Mouse (Mus musculus) 3134 (cell line): ENCODE measurements around the gene Nmd3.

ENCODE experiments used
- DNase-seq: peaks from one replicate; pipeline ENCODE4 v3.0.0-alpha.2; 2011; ENCODE audit warnings: low spot score; ENCODE audit not compliant: insufficient read length; ENCODE audit errors: extremely low read depth

Nmd3 gene

DNA sequence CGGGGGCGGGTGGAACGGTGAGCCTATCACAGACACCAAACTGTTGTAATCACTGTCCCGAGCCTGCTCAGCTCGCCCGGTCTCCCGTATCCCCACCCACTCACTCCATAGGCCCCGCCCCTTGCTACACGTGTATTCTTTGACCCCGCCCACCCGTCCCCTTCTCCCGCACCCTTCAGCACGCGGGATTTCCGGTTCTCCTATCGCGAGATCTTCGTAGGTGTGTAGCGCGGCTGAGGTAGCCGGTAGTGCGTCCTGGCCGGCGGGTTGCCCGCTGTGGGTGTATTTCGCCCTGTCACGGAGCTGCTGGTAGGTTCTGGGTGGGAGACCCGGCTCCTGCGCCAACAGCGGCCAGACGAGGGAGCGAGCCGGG is at the start of gene Nmd3:
TSS of gene Nmd3 (plus strand) at position 172 of the 373 bp plus-strand sequence.
- DNase-seq, result peak; percentile 91

DNA sequence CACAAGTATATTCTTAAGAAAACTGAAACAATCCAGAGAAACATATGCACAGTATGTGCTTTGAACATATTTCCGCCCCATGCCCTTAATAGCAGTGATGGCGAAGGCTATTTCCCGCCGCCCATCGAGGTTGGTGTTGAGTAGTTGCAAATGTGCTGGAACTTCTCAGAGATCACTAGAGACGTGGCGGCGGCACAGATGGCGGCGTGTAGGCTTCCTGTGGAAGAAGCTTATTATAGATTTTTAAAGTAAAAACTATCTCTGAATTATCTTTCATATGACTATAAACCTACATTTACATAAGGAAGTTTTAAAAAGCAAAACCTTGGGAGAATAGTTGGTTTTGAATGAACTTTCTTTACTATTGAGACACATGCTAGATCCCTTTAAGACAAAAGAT is 48.4 kb upstream of the Nmd3 start:
- no peak for DNase-seq

DNA sequence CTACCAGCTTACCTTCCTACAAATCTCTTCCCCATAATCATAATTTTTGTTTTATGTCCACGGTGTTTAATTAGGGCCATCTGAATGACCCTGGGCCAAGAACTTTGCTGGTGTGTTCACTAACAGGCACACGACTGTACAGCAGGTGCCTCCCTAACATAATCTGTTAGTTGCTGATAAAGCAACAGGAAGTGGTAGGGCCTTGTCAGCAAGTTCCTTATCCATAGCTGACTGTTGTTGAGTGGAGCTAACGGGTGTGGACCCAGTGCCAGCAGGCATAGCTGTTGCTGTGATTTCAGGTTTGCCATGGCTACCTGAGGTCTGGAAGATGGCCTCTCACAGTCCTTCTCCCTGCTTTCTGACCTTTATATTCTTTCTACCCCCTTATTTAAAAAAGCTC is 47.6 kb upstream of the Nmd3 start:
- DNase-seq, result no peak

DNA sequence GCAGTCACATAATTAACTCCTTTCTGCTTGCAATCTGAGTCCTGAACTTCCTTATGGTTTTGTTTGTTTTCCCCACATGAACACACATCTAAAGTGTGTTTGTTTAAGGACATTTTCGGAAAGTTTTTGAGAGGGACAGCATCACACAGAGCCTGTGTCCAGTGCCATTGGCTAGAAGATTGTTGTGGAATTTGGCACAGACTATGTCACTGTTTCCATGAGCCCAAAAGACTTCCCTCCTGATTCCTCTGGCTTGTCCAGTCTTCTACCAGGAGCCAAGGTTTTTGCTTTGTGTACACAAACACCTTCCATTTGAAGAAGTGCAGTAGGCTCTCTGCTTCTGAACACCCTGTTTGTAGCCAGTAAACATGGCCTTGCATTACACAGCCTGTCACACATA is 32.0 kb upstream of the Nmd3 start:
- no peak for DNase-seq

DNA sequence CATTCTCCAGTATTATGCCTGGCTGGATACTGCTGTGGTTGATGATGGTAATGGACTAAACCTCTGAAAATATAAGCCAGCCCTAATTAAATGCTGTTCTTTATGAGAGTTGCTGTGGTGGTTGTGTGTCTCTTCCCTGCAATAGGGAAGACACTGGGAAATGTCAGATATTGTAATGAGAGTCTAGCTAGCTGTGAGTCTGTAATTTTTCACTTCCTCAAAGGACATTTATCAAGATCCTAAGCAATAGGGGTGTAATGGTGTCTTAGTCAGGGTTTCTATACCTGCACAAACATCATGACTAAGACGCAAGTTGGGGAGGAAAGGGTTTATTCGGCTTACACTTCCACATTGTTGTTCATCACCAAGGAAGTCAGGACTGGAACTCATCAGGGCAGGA is 30.8 kb upstream of the Nmd3 start:
- no peak for DNase-seq

DNA sequence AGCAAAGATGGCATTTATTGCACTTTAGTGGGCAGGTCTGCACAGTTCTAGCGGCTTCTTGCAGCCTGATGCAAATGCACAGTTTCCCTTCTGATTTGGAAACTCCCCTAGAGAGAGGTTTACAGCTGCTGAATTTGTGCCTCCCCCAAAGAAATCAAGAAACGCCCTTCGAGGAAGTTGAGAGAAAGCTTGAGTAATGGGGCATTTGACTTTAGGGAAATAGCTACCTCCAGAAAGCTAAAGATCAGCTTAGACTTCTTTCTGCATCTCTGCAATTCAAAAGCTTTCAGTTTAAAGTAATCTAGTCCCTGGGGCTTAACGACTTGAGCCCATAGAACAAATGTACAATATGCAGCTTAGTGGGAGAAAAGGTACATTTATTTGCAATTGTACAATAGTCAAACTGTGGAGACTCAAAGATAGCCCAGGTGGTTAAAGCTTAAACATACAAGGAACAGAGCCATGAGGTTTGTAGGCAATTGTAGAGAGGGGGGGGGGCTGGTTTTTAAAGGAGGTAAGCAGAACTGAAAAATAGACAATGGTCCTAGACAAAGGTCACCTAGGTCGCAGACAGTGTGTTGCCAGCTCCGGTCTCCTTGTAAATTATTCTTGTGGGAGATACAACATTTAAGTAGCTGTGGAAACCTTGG is 21.8 kb upstream of the Nmd3 start:
- DNase-seq, result no peak

DNA sequence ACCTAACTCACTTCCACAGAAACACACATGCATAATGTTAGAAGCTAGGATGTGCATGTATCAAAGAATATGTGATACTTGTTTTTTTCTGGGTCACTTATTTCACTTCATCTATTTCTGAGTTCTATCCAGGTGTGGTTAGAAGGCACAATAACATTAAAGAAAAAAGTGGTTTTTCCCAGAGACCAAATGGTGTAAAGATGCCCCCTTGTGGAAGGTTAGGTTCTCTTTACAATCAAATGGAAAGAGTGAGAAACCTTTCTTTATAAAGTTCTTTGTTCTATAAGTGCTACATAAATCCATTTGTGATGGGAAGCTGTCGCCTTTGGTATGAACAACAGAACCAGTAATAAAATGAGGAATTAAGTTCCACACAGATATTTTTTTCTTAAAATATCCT is 19.9 kb upstream of the Nmd3 start:
- DNase-seq, result no peak

DNA sequence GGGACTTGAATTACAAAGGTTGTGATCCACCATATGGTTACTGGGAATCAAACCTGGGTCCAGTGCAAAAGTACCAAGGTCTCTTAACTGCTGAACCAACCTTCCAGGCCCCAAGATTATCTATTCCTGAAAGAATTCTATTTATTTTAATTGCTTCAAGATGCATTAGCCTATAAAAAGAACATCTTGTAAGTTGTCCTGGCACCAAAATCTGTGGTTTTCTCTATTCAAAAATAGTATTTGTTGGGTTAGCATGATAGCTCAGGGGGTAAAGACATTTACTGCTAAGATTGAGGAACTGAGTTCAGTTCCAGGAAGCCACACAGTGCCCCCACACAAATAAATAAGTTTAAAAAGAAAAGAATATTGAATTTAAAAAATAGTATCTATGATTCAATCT is 19.4 kb upstream of the Nmd3 start:
- no peak for DNase-seq

DNA sequence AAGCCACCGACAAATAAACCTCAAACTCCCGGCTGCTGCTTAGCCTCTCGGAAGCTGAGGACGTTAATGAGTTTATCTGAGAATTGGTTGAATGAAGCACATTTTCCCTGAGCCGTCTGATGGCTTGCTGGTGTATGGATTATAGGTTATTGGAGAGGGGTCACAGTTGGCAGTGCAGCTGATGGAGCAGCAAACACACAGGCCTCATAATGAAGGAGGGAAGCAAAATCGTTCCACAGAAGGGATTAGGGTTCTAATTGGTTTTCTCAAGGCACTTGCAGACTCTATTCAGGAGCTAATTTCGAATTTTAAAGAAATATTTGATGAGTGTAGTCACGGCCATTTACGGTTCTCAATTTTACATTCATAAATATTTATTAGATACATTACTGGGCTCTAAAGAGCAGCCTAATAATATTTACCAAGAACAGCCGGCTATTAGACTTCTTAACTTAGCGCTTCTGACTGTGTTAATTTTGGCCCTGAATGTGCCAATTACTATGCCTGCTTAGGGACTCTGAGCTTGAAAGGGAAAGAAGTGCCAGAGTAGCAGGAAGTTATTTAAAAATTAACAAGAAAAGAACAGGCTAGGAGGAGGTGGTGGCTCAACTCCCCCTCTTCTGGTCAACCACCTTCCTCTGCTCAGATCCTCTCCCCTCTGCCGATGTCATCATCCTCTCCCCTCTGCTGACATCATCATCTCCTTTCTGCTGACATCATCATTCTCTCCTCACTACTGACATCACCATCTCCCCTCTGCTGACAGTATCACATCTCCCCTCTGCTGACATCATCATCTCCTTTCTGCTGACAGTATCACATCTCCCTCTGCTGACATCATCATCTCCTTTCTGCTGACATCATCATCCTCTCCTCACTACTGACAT is 12.5 kb upstream of the Nmd3 start:
- DNase-seq, result no peak

DNA sequence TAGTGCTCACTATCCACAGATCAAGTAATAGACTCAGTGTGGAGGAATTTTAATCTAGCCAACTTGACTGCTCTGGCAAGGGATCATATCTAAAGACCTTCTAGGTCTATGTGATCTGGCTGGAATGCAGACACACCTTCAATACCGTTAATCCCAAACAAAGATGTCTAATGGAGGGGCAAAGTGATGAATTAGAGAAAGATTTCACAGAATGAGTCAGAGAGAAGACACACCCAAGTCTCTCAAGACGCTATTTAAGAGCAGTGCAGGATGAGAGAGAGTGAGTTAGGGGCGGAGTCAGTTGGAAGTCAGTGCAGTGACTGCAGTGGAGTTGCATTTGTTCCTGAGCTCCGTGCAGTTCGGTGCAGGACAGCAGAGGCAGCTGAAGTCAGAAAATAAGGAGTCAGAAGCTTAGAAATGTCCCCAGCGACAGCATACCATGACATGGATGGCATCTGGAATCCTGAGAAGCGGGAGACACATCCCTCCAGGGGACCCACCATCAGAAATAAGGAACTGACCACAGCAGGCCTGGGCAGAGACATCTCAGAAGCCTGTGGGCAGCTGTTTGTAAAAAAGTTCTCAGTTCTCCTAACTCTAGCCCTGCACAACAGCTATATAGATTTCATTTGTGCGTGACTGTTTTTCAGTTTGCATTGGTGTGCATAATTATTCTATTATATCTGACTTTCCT is 9.7 kb upstream of the Nmd3 start:
- DNase-seq, result peak; percentile 25

DNA sequence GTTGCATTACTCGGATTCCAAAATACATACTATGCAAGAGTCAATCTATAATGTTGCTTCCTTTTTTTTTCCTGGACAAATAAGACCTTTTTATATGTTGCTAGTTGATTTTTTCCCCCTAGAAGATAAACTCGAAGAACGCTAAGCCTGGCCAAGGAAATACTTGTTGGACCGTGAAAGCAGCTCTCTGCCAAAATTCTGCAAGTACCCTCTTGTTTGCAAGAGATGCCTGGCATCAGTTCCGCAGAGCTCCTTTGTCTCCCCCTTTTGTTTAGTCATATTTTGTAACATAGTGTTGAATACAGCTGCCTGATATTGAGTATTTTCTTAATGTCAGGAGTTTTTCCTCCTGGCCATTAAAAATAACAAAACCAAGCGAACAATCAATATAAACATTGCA is 4.3 kb upstream of the Nmd3 start:
- no peak for DNase-seq

DNA sequence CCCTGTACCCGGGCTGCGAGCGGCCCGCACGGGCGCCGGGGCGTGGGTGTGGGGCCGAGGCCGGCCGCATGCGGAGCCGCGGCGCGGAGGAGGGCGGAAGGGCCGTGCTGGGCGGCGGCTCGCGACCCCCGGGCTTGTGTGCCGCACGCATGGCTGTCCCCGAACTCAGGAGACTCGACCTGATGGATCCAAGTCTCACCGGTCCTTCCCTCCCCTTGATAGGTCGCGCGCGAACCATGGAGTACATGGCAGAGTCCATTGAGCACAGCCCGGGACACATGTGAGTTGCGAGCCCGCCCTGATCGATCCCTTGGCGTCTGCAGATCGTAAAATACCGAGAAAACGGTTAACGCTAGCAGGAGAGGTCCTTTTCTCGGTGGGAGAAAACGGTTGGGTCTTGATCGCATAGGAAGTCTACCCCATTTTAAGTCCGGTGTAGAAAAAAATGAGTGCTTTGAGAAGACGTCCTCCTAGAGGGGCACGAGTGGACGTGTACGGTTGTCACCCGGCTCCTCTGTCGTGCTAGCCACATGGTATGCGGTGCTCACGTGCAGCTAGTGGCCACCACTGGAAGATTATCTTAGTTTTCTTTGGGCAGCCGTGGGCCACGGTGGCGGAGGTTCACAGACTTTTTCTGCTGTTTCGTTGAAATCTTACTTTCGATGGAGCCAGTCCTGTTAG is 542 bp downstream of the Nmd3 start:
- DNase-seq, result no peak

DNA sequence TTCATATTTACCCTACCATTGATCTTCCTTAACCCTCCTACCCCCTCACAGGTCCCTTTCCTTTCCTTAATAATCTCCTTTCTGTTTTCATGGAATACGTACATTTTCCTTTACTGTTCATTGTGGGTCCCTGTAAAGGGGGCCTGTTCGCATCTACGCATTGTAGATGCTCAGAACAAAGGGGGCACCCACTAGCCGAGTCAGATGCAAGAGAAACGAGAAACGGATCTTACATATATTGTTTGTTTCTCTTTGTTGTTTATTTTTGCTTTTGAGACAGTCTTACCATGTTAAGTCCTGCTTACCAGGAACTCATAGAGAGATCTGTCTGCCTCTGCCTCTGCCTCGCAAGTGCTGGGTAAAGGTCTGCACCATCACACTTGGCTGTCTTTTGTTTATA is 1.4 kb downstream of the Nmd3 start:
- DNase-seq, result no peak

DNA sequence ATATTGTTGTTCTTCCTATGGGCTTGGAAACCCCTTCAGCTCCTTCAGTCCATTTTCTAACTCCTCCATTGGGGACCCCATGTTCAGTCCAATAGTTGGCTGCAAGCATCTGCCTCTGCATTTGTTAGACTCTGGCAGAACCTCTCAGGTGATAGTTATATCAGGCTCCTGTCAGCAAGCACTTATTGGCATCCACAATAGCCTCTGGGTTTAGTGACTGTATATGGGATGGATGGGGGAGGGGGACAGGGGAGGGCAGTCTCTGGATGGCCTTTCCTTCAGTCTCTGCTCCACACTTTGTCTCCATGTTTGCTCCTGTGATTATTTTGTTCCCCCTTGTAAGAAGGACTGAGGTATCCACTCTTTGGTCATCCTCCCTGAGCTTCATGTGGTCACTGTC is 9.1 kb downstream of the Nmd3 start:
- no peak for DNase-seq

DNA sequence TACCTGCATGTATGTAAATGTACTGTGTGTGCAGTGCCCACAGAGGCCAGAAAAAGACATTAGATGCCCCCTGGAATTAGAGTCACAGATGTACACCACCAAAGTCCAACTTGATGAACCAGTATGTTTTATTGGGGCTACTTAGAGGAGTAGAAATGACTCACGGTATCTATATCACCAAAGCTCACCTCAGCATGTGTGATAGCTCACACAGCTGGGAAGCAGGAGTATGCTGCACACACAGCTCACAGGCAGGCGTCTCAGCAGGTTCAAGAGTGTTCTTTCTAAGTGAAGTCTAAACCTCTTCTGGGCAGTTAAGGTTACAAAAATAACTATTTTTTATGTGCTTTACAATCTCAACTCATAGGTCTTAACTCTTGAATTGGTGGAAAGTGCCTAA is 12.2 kb downstream of the Nmd3 start:
- DNase-seq, result no peak

DNA sequence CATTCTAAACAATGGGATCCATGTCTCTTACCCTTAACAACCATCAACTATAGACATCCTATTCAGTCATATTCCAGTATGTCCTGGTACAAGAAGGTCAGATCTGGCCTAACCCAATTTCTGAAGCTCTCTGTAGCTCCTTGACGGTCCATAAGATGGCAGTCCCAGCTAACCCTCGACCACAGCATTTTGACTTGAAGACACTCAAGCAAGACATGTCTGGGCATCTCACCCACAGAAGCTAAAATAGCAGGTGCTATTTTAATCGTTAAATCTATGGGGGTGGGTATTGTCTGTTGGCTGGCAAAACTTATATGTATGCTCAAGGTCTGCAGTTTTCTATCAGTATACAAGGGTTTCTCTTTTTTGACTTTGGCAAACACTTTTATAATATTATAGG is 33.4 kb downstream of the Nmd3 start:
- no peak for DNase-seq

DNA sequence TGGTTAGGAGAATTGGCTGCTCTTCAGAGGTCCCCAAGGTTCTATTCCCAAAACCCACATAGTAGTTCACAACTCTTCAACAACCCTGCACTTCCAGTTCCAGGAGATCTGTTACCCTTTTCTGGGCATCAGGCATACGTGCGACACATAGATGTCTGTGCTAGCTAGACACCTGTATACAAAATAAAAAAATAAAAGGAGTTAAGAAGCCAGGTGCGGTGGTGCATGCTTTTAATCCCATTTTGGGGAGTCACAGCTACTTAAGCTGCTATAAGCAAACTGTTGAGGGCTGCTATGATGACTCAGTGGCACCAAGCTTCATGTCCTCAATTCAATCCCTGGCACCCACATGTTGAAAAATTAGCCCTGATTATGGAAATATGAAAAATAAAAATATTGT is 34.2 kb downstream of the Nmd3 start:
- DNase-seq, result no peak

DNA sequence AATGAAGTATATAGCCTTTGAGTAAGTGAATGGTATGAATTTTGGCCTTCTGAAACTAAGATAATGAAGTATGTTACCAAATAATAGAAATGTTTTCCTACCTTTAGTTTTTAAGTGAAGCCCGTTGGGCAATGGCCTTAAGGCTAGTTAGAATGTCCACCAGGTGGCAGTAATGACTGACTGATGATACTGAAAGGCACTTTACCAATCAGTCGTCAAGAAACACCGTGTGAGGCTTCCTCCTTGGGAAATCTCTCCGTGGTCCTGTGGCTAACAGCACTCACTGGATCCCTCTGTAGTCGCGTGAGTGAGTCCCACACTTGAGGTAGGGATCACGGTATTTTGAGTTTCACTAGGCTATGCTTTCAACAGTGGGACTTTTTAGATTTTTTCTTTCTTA is 34.7 kb downstream of the Nmd3 start:
- DNase-seq, result no peak

DNA sequence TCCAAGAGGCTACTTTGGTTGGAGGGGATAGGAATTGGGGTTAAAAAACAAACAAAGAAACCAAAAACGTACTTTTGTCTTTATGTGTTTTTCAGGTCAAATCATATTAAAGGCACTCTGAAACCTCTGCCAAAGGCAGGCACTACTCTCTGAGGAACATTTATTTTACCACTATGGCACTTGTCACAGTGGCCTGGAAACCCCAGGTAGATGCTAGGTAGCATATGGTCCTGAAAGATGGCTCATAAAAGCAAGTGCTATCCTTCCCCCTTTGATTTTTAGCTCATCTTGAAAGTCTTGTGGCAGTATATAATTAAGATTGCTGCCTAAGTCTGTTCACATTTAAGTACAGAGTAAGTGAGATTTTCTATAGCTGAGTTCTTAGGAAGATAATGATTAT is 35.7 kb downstream of the Nmd3 start:
- DNase-seq, result no peak

DNA sequence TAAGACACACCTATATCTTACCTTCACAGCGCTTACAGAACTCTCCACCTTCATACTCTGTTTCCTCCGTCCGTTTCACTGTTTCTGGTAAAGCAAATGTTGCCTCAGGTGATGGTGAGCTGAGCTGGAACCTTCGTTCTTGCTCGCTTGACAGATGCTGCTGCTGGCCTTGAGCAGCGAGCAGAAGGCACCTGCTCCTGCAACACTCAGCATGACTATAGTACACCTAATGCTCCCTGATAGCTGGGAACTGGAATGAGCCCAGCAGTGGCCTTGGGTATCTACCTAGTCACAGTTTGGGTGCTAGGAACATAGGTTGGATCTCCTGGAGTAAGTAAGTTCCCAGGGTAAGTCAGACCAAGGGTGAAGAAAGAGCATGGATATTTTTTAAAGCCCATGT is 38.3 kb downstream of the Nmd3 start:
- no peak for DNase-seq

DNA sequence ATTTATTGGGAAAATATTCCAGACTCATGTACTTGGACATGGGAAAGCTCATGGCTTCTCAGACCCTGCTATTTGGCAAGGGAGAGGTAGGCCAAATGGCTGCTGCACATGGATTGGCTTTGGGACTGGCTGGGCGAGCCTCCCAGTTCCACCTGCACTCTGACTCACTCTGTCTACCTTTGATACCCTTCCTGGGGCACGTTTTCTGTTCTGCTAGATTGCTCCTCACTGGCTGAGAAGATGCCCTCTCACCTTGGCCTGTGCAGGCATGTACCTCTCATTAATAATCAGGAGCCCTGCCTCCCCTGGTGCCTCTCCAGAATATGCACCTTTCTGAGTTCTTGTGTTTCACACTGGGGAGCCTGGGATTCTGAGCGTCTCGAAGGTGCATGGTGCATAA is 39.4 kb downstream of the Nmd3 start:
- DNase-seq, result no peak
